Mouse (Mus musculus): Measurements from ENCODE around the gene Tnfrsf1a. TPM values are rescaled to one million over a fixed set of nuclear protein-coding genes. Genes with fewer than 3 reads are reported as not detected.

Gene Tnfrsf1a
- total RNA-seq, 2 experiments from 2014 or later, result 12.0 to 12.1 TPM

DNA sequence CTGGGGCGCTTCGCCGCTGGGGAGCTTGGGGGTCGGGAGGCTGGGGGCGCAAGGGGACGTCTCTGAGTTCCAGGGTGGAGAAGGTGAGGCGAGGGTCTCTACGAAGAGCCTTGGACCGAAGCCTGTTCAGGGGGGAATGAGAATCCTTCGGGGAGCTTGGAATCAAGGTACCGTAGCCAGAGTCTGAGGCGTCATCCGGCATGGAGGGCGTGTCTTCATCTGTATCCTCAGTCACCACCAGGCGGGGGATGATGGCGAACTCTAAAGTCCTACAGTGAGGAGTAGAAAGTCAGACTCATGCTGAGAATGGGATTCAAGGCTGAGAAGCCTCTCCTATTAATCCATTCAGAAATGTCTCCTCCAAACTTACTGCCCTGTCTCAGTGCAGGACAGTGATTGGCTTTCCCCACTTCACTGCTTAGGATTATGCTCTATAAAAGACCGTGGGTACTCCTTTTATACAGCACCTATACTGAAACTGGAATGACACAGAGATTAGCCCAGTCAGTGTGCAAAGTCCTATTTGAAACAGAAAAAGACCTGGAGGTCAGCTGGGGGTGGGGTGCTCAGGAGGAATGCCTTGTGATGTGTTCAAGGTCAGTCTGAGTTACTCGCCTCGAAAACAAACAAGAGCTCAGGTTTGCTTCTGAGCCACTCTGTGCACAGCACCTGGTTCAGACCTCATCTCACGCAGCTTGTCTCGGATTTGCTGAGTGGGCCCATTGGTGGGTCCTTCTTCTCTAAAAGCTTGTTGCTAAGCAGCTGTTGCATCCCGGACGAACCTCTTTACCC is 14.5 kb downstream of the Tnfrsf1a start:
- TF ChIP-seq CTCF (conservative IDR thresholded peaks at IDR 0.05), result peak; percentile 42
- no peak overlapping the region for H3K4me3 ChIP-seq

DNA sequence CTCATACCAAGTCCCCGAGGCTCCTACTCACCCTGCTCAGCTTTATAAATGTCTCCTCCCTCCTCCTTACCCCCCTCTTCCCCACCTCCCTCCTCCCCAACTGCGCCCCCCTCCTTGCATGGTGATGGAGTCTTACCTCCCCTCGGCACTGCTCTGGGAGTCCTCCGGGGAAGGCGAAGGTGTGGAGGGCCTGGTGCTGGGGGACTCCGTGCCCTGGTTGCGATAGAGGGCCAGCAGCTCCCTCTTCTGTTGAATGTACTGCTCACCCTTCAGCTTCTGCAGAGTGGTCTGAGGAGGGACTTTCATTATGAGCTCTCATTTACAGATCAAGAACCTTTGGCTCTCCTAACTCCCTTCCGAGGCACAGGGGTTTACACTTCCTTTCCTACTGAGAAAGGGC is 15.3 kb downstream of the Tnfrsf1a start:
- peak; percentile 61 for TF ChIP-seq CTCF (conservative IDR thresholded peaks at IDR 0.05)
- no peak for DNase-seq (ENCODE audit: low spot score in 2 of 2)
- Histone ChIP-seq H3K27ac (no peak overlapping the region), H3K4me3 (no peak overlapping the region)

More for the DNA sequence above, 14.5 kb downstream of the Tnfrsf1a start:
- no peak for DNase-seq (ENCODE audit: low spot score in 2 of 2)
- no peak overlapping the region for H3K27ac ChIP-seq

DNA sequence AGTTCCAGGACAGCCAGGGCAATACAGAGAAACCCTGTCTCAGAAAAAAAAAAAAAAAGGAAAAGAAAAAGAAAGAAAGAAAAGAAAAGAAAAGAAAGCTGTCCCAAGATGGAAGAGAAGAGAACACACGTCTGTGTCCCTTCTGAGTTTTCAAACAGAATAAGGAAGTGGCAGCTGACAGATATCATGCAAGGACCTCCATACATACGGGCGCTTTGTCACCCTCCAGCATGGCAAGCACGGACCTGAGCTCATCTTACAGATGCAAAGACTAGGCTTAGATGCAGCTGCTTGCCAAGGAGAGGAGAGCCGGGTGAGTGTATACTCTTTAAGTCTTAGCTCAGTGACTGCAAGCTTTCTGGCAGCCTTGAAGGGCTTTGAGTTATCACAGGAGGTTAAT is 16.4 kb downstream of the Tnfrsf1a start:
- H3K27ac ChIP-seq, result no peak overlapping the region
- no peak for TF ChIP-seq CTCF (conservative IDR thresholded peaks at IDR 0.05)
- DNase-seq (ENCODE audit: low spot score in 2 of 2), result no peak
- no peak overlapping the region for H3K4me3 ChIP-seq

DNA sequence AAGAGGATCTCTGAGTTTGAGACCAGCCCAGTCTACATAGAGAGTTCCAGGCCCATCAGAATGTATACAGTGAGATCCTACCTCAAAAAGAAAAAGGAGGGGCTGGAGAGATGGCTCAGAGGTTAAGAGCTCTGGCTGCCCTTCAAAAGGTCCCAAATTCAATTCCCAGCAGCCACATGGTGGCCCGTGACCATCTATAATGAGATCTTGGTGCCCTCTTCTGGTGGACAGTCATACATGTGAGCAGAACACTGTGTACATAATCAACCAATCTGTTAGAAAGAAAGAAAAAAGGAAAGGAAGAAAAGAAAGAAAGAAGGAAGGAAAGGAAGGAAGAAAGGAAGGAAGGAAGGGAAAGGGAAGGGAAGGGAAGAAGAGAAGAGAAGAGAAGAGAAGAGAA is 17.0 kb downstream of the Tnfrsf1a start:
- peak; percentile 58 for TF ChIP-seq CTCF (conservative IDR thresholded peaks at IDR 0.05)
- H3K4me3 ChIP-seq, result no peak overlapping the region
- H3K27ac ChIP-seq, result no peak overlapping the region
- DNase-seq (ENCODE audit: low spot score in 2 of 2), result no peak

DNA sequence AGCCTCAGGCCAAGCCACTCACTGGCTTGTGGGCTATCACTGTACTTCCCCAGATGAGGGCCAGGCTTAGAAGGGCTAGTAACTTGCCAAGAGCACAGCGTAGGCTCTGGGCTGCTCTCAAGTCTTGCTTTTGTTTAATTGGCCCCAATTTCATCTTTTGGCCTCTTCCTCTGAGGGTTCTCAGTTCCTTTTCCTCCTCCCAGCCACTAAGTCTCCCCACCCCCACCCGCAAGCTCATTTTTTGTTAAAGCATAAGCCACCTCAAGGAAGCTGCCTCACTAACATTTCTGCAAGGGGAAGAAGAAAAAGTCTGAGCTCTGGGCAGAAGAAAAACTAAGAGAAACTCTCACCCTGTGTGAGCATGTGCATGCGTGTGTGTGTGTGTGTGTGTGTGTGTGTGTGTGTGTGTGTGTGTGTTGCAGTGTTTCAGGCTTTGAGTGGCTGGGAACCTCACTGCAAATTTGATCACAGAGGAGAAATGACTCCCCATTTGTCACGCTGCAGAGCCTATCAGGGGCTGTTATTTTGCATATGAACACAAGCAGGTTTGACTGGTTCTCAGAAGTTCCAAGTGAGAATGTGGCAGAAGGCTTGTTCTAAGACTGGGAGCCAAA is 18.7 kb downstream of the Tnfrsf1a start:
- no peak for DNase-seq (ENCODE audit: low spot score in 2 of 2)
- TF ChIP-seq CTCF (conservative IDR thresholded peaks at IDR 0.05), result no peak
- Histone ChIP-seq H3K4me3 (no peak overlapping the region), H3K27ac (no peak overlapping the region)

DNA sequence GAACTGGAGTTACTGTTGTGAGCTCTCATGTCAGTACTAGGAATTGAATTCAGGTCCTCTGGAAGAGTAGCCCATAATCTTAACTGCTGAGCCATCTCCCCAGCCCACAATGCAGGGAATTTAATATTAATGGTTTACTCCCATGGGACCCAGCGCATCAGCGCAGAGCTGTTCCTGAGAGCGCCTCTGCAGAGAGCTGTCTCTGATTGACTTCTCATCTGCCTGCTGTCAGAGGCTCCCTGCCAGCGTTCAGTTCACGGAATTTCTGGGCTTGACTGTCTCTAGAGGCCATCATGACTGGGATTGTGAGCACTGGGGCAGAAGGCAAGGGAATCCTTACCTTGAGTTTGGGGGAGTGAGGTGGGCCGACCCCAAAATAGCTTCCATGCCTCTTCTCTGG is 27.9 kb downstream of the Tnfrsf1a start:
- Histone ChIP-seq H3K27ac (no peak overlapping the region), H3K4me3 (no peak overlapping the region)
- DNase-seq (ENCODE audit: low spot score in 2 of 2), result no peak
- TF ChIP-seq CTCF (conservative IDR thresholded peaks at IDR 0.05), result no peak; the same call in 1 of the 2 replicates

DNA sequence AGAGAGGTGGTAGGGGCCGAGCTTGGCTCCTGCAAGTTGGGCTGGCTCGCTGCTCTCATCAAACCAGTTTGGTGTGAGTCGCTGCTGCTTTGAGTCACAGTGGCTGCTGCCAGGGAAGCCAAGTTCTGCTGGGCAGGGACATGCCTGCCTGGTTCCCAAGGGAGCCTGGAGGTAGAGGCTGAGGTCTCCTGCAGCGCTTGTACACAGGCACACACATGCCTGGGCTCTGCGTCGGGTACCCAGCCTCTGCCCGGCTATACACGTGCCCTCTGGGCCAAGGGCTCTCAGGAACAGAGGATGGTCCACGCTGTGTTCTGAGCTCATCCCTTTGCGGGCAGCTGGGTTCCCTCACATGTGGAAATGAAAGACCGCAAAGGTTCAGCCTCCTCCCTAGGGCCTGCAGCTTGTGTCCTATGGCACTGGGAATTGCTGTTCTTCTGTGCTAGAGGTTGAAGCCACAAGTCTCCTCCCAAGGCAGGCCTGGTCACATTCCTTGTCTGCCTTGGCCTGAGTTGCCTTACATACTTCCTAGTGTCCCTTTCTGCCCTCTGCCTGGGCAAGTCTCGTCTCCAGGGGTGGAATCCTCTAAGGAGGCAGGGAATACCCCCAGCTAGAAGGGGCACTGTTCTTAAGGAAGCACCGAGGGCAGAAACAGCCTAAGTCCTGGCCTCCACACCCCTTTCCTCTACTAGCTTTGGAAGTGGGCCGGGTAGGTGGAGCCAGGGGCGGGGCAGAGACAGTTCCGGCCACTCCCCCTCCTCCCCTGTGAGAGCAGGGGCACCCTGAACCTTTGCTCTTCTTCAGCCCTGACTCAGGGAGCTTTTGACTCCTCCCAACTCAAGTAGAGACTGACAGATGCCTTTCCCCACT is 28.7 kb downstream of the Tnfrsf1a start:
- Histone ChIP-seq H3K4me3 (no peak overlapping the region), H3K27ac (no peak overlapping the region)
- no peak for DNase-seq (ENCODE audit: low spot score in 2 of 2)
- TF ChIP-seq CTCF (conservative IDR thresholded peaks at IDR 0.05), result no peak

DNA sequence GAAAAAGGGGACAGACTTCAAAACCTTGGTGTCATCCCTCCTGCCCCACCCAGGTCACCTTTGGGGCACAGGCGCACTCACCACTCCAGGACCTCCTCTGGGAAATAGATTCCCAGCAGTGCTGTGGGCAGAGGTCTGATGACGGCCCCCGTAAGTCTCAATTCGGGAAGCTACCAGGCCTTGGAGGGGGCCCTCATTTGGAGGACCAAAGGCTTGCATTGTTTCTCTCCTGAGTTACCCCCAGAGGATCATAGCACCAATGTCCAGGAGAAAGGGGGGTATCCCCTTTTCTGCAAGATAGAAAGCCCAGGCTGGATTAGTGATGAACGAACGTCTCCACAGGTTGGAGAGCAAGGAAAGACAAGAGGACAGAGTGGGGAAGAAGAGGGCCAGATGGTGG is 29.5 kb downstream of the Tnfrsf1a start:
- Histone ChIP-seq H3K27ac (no peak overlapping the region), H3K4me3 (no peak overlapping the region)
- no peak for DNase-seq (ENCODE audit: low spot score in 2 of 2)
- TF ChIP-seq CTCF (conservative IDR thresholded peaks at IDR 0.05), result no peak

DNA sequence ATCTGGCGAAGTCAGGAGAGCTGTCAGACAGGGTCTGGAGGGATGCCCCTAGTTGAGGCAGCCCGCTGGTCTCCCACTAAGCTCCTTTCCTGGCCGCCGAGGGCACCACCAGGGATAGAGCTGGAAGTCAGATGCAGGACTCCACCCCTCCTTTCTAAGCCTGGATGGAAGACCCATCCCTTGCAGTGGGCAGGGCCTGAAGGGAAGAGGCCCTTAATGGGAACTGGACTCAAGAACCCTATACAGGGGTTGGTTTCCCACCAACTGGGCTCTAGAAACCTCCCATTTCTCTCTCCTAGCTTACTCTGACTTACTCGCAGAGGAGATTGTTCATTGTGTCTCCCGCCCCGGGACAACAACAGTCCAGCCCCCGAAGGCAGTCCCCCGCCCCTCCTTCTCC is 30.6 kb downstream of the Tnfrsf1a start:
- Histone ChIP-seq H3K4me3 (no peak overlapping the region), H3K27ac (no peak overlapping the region)
- TF ChIP-seq CTCF (conservative IDR thresholded peaks at IDR 0.05), result no peak
- no peak for DNase-seq (ENCODE audit: low spot score in 2 of 2)

DNA sequence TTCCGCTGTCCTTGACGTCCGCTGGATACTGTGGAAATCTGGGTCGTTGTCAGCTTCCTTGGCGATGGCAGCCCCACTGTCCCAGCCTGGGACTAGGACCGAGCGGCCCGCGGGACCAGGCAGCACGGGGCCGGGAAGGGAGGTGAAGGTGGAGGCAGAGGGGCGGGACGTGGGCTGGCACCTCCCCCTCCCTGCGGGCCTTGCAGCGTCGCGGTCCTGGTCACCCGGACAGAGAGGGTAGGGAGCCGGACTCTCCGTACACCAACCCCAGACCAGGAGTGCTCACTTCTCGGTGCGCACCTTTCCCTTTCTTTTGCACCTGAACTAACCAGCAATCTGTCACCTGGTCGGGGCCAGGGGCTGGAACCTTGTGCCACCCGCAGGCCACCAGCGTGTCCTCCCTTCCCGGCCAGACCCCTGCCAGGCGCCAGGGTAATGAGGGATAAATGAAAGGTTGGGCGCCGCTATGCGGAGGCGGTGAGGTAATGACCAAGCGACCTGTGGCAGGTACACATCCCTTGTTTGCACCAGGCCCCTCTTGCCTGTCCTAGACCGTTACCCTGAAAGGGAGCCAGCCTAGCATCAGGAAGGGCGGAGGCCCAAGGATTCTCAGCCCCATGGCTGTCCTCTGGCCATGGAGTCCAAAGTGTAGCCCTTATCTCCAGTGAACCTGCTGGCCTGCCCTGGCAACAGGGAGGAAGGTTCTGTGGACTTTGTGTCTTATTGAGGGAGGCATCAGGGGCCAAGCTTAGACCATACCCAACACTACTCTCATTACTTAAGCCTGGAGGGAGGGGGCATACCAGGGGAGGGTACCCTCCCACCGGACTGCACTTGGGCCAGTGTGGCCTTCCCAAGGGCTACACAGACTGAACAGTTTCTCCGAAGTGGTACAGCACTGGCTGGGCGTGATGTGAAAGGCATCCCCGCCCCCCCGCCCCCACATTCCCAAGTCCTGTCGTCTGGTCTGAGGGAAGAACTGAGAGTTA is 31.5 kb downstream of the Tnfrsf1a start, which contains the start of gene Plekhg6:
Plekhg6 (minus strand) TSS at position 422 of the 989 bp plus-strand sequence.
- no peak within 1 kb of the TSS; the same call in 1 of the 2 replicates for H3K4me3 ChIP-seq
- H3K27ac ChIP-seq, result no peak within 1 kb of the TSS
- DNase-seq (ENCODE audit: low spot score in 2 of 2), result no peak
- no peak for TF ChIP-seq CTCF (conservative IDR thresholded peaks at IDR 0.05)

DNA sequence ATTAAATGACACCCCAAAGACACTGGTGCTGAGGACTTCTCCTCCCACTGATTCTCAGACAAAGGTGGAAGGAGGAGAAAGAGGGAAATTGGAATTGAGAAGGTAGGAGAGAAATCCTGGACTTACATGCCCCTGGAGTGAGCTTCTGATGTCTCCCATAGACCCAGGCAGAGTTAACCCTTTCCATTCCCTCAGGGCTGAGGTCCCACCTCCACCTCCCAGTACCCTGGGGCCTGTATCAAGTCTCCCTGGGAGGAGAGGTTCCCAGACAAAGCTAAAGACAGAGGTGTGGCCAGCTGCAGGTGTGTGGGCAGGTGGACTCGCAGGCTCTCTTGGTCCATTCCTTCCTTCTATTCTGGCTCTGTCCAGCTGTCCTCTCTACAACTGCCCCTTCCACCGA is 32.9 kb downstream of the Tnfrsf1a start:
- Histone ChIP-seq H3K4me3 (no peak overlapping the region), H3K27ac (no peak overlapping the region)
- no peak for TF ChIP-seq CTCF (conservative IDR thresholded peaks at IDR 0.05)
- no peak for DNase-seq (ENCODE audit: low spot score in 2 of 2)
